Mouse (Mus musculus) heart, adult 9 months (tissue): ENCODE measurements at regions not wholly inside any gene's neighbourhood (a gene's known extent, or its start where the extent isn't known, plus 50 kb on each side); places are given as distances from the start of the nearest gene placed in this dataset.

ENCODE experiments used
- DNase-seq, 2 experiments: peaks; one replicate each; pipeline ENCODE4 v3.0.0; 2022; ENCODE audit warnings: low spot score in 2 of 2

GRCm38 (mm10) chr11:117036977-117037376, 78.0 kb upstream of the Sec14l1 start:
- no peak for DNase-seq

- DNase-seq, result no peak
Measured at GRCm38 (mm10) chr11:117038282-117039106, 76.5 kb upstream of the Sec14l1 start.

GRCm38 (mm10) chr11:117040829-117041228, 74.1 kb upstream of the Sec14l1 start:
- no peak for DNase-seq

- no peak for DNase-seq
Measured at GRCm38 (mm10) chr11:117042336-117042735, 72.6 kb upstream of the Sec14l1 start.

GRCm38 (mm10) chr11:117043524-117043923, 71.4 kb upstream of the Sec14l1 start:
- peak in 1 of 2 experiments; percentile 27 for DNase-seq

GRCm38 (mm10) chr11:117044731-117045130, 70.2 kb upstream of the Sec14l1 start:
- no peak for DNase-seq

- DNase-seq, result no peak
Measured at GRCm38 (mm10) chr11:117046636-117047035, 68.3 kb upstream of the Sec14l1 start.

GRCm38 (mm10) chr11:117047172-117047950, 67.6 kb upstream of the Sec14l1 start:
- peak; percentile 61 to 75 for DNase-seq

- DNase-seq, result no peak
Measured at GRCm38 (mm10) chr11:117048911-117049310, 66.1 kb upstream of the Sec14l1 start.

GRCm38 (mm10) chr11:117050788-117051187, 64.2 kb upstream of the Sec14l1 start:
- DNase-seq, result no peak

- DNase-seq, result peak; percentile 37 to 72
Measured at GRCm38 (mm10) chr11:117056958-117057357, 58.0 kb upstream of the Sec14l1 start.

- no peak for DNase-seq
Measured at GRCm38 (mm10) chr11:117057451-117057850, 57.5 kb upstream of the Sec14l1 start.

- DNase-seq, result no peak
Measured at GRCm38 (mm10) chr11:117059120-117059519, 55.8 kb upstream of the Sec14l1 start.

GRCm38 (mm10) chr11:117059981-117060705, 54.8 kb upstream of the Sec14l1 start:
- no peak for DNase-seq

- DNase-seq, result no peak
Measured at GRCm38 (mm10) chr11:117060706-117061337, 54.1 kb upstream of the Sec14l1 start.

- DNase-seq, result no peak
Measured at GRCm38 (mm10) chr11:117062772-117063499, 52.0 kb upstream of the Sec14l1 start.
